Mouse (Mus musculus) cortical plate, adult 2 months (tissue): ENCODE data around the gene Fmn2.

ENCODE experiments used
- CTCF ChIP-seq: fragments of 200-500 bp; IDR thresholded peaks from 2 replicates; pipeline ENCODE4 v1.5.1; 2011; ENCODE audit warnings: mild to moderate bottlenecking, control low read depth, low read length; ENCODE audit not compliant: insufficient read depth; ENCODE audit errors: extremely low read depth
- POLR2A ChIP-seq: fragments of 200-500 bp; IDR thresholded peaks from 2 replicates; pipeline ENCODE4 v1.6.1; 2011; ENCODE audit warnings: mild to moderate bottlenecking, low read length, control low read depth; ENCODE audit not compliant: insufficient read depth; ENCODE audit errors: extremely low read depth

- TF ChIP-seq POLR2A (no peak), CTCF (no peak)
These were observed 147.8 kb downstream of the Fmn2 start for GRCm38 (mm10) chr1:174649421-174649826.
